Mouse (Mus musculus): ENCODE measurements around the gene Arhgap40. TPM values are rescaled to one million over a fixed set of nuclear protein-coding genes. Genes with fewer than 3 reads are reported as not detected.

The Arhgap40 gene
- polyA plus RNA-seq, 1 experiment = not detected

GRCm38 (mm10) chr2:158559945-158560344, 47.3 kb downstream of the Arhgap40 start:
- peaks cover 4% of the 10 kb centered on the region; the same call in 1 of the 2 replicates for H3K27me3 ChIP-seq (ENCODE audit: control insufficient read depth, insufficient read depth, low read length)
- H3K36me3 ChIP-seq (ENCODE audit: control insufficient read depth, insufficient read depth, low read length) = no peaks in the 10 kb centered on the region
- WGBS = 34% methylated on average over 6 of the region's 6 CpGs
- no peak for TF ChIP-seq POLR2A (IDR thresholded peaks at IDR 0.05; ENCODE audit: low read depth, low read length)
- TF ChIP-seq CTCF (IDR thresholded peaks at IDR 0.05; ENCODE audit: extremely low read depth, insufficient read length, insufficient replicate concordance, low read depth, low read length) = no peak
- no peak overlapping the region for H3K4me3 ChIP-seq (ENCODE audit: low read depth, low read length)
- no peaks in the 10 kb centered on the region; the same call in 1 of the 2 replicates for H3K4me1 ChIP-seq (ENCODE audit: control insufficient read depth, insufficient read depth, insufficient read length, low read length)
- no peak overlapping the region for H3K27ac ChIP-seq (ENCODE audit: insufficient read depth, low read depth, low read length)

GRCm38 (mm10) chr2:158560801-158561200, 48.2 kb downstream of the Arhgap40 start:
- H3K36me3 ChIP-seq (ENCODE audit: control insufficient read depth, insufficient read depth, low read length) = no peaks in the 10 kb centered on the region
- H3K4me1 ChIP-seq (ENCODE audit: control insufficient read depth, insufficient read depth, insufficient read length, low read length) = no peaks in the 10 kb centered on the region; the same call in 1 of the 2 replicates
- WGBS = 20% methylated on average over 9 of the region's 9 CpGs
- no peak overlapping the region for H3K27ac ChIP-seq (ENCODE audit: insufficient read depth, low read depth, low read length)
- peaks cover 4% of the 10 kb centered on the region; the same call in 1 of the 2 replicates for H3K27me3 ChIP-seq (ENCODE audit: control insufficient read depth, insufficient read depth, low read length)
- no peak for TF ChIP-seq POLR2A (IDR thresholded peaks at IDR 0.05; ENCODE audit: low read depth, low read length)
- no peak for TF ChIP-seq CTCF (IDR thresholded peaks at IDR 0.05; ENCODE audit: extremely low read depth, insufficient read length, insufficient replicate concordance, low read depth, low read length)
- H3K4me3 ChIP-seq (ENCODE audit: low read depth, low read length) = no peak overlapping the region

GRCm38 (mm10) chr2:158561371-158562144, 49.0 kb downstream of the Arhgap40 start:
- H3K27me3 ChIP-seq (ENCODE audit: control insufficient read depth, insufficient read depth, low read length) = peaks cover 4% of the 10 kb centered on the region; the same call in 1 of the 2 replicates
- H3K36me3 ChIP-seq (ENCODE audit: control insufficient read depth, insufficient read depth, low read length) = no peaks in the 10 kb centered on the region
- WGBS = 42% methylated on average over 3 of the region's 3 CpGs
- H3K4me1 ChIP-seq (ENCODE audit: control insufficient read depth, insufficient read depth, insufficient read length, low read length) = no peaks in the 10 kb centered on the region
- no peak overlapping the region for H3K27ac ChIP-seq (ENCODE audit: insufficient read depth, low read depth, low read length)
- no peak for TF ChIP-seq CTCF (IDR thresholded peaks at IDR 0.05; ENCODE audit: extremely low read depth, insufficient read length, insufficient replicate concordance, low read depth, low read length)
- no peak overlapping the region for H3K4me3 ChIP-seq (ENCODE audit: low read depth, low read length)

- no peak for TF ChIP-seq CTCF (IDR thresholded peaks at IDR 0.05; ENCODE audit: extremely low read depth, insufficient read length, insufficient replicate concordance, low read depth, low read length)
- no peak for TF ChIP-seq POLR2A (IDR thresholded peaks at IDR 0.05; ENCODE audit: low read depth, low read length)
These were observed 58.0 kb downstream of the Arhgap40 start for GRCm38 (mm10) chr2:158570421-158571081.

GRCm38 (mm10) chr2:158579979-158580378, 67.4 kb downstream of the Arhgap40 start:
- 72% methylated on average over 4 of the region's 4 CpGs for WGBS
- Histone ChIP-seq H3K4me3 (ENCODE audit: low read depth, low read length) (no peak overlapping the region), H3K4me1 (ENCODE audit: control insufficient read depth, insufficient read depth, insufficient read length, low read length) (no peaks in the 10 kb centered on the region), H3K36me3 (ENCODE audit: control insufficient read depth, insufficient read depth, low read length) (no peaks in the 10 kb centered on the region), H3K27me3 (ENCODE audit: control insufficient read depth, insufficient read depth, low read length) (no peaks in the 10 kb centered on the region), H3K27ac (ENCODE audit: insufficient read depth, low read depth, low read length) (no peak overlapping the region)
- TF ChIP-seq CTCF (IDR thresholded peaks at IDR 0.05; ENCODE audit: extremely low read depth, insufficient read length, insufficient replicate concordance, low read depth, low read length) (no peak), POLR2A (IDR thresholded peaks at IDR 0.05; ENCODE audit: low read depth, low read length) (no peak)

More at GRCm38 (mm10) chr2:158570421-158571081, 58.0 kb downstream of the Arhgap40 start:
- 25% methylated on average over 13 of the region's 13 CpGs for whole genome bisulfite sequencing
- Histone ChIP-seq H3K27me3 (ENCODE audit: control insufficient read depth, insufficient read depth, low read length) (no peaks in the 10 kb centered on the region), H3K4me1 (ENCODE audit: control insufficient read depth, insufficient read depth, insufficient read length, low read length) (no peaks in the 10 kb centered on the region), H3K36me3 (ENCODE audit: control insufficient read depth, insufficient read depth, low read length) (no peaks in the 10 kb centered on the region), H3K27ac (ENCODE audit: insufficient read depth, low read depth, low read length) (no peak overlapping the region), H3K4me3 (ENCODE audit: low read depth, low read length) (no peak overlapping the region)

GRCm38 (mm10) chr2:158584621-158585358, 72.2 kb downstream of the Arhgap40 start:
- WGBS = 6% methylated on average over 12 of the region's 12 CpGs
- TF ChIP-seq POLR2A (IDR thresholded peaks at IDR 0.05; ENCODE audit: low read depth, low read length) (no peak), CTCF (IDR thresholded peaks at IDR 0.05; ENCODE audit: extremely low read depth, insufficient read length, insufficient replicate concordance, low read depth, low read length) (no peak)

More at GRCm38 (mm10) chr2:158584621-158585358, 72.2 kb downstream of the Arhgap40 start:
- Histone ChIP-seq H3K4me3 (ENCODE audit: low read depth, low read length) (no peak overlapping the region), H3K27ac (ENCODE audit: insufficient read depth, low read depth, low read length) (no peak overlapping the region), H3K36me3 (ENCODE audit: control insufficient read depth, insufficient read depth, low read length) (no peaks in the 10 kb centered on the region), H3K4me1 (ENCODE audit: control insufficient read depth, insufficient read depth, insufficient read length, low read length) (no peaks in the 10 kb centered on the region), H3K27me3 (ENCODE audit: control insufficient read depth, insufficient read depth, low read length) (no peaks in the 10 kb centered on the region)

Data from small intestine, adult 2 months (tissue).